Comparison of ENCODE assay signal across 9 mouse cellular contexts in genomic region chr9:21227342-21227741, GRCm38 (mm10). TPM values are rescaled to one million over a fixed set of nuclear protein-coding genes. Genes with fewer than 3 reads are reported as not detected.
DNase-seq lines count a peak whose midpoint lies in the region; ATAC-seq lines count a peak whose summit lies in the region.
"Had no signal": no experiment of that assay in that cellular context is flagged by ENCODE, and none has a peak within 500 bp of the region (broad histone marks: within the 10 kb centered on the region; RNA-seq: fewer than 3 reads in every experiment).

No protein-coding gene starts in this region.

- H3K27ac ChIP-seq in heart, embryonic 12.5 days (ENCODE audit: poor library complexity, severe bottlenecking) = no peak overlapping the region
- no peak overlapping the region for H3K27ac ChIP-seq in brown adipose tissue, adult 24 weeks (replicated peaks; ENCODE audit: low read depth, low read length)
- H3K27ac ChIP-seq in hindbrain, embryonic 16.5 days (ENCODE audit: low read depth, low read length) = no peak overlapping the region
- no peak overlapping the region for H3K27ac ChIP-seq in midbrain, embryonic 15.5 days

- H3K9ac ChIP-seq in heart, embryonic 12.5 days = peak overlapping the region; percentile 50
- H3K9ac ChIP-seq in hindbrain, embryonic 16.5 days (ENCODE audit: low read depth, low read length) = peak overlapping the region; percentile 54
- peak overlapping the region; percentile 3; the same call in 1 of the 2 replicates for H3K9ac ChIP-seq in midbrain, embryonic 15.5 days

- ATAC-seq in heart, embryonic 12.5 days (ENCODE audit: insufficient number of reproducible peaks, low FRiP score) = peak; percentile 45
- peak; percentile 58 for ATAC-seq in hindbrain, embryonic 16.5 days
- ATAC-seq in midbrain, embryonic 15.5 days (replicated peaks) = peak; percentile 78

- WGBS in heart, embryonic 12.5 days = 10% methylated on average over 16 of the region's 16 CpGs
- WGBS in hindbrain, embryonic 16.5 days = 13% methylated on average over 16 of the region's 16 CpGs
- 12% methylated on average over 16 of the region's 16 CpGs for WGBS in midbrain, embryonic 15.5 days

- peak overlapping the region; percentile 64 for H3K4me2 ChIP-seq in heart, embryonic 12.5 days
- peak overlapping the region; percentile 59 for H3K4me2 ChIP-seq in hindbrain, embryonic 16.5 days (ENCODE audit: low read length)
- peak overlapping the region; percentile 44 for H3K4me2 ChIP-seq in midbrain, embryonic 15.5 days

- H3K27me3 ChIP-seq in heart, embryonic 12.5 days (replicated peaks) = no peaks in the 10 kb centered on the region
- H3K27me3 ChIP-seq in hindbrain, embryonic 16.5 days (replicated peaks; ENCODE audit: control insufficient read depth, insufficient read depth, low read length) = no peaks in the 10 kb centered on the region
- 0 out of 2 replicates have a peak, but pooled peaks cover 5% of the 10 kb centered on the region for H3K27me3 ChIP-seq in midbrain, embryonic 15.5 days (replicated peaks)
- H3K27me3 ChIP-seq: CH12.LX had no signal

- DNase-seq in heart, postnatal 36 days = no peak
- DNase-seq in layer of hippocampus, postnatal 25 days (ENCODE audit: extremely low spot score in 1 of 2, low spot score in 1 of 2) = no peak
- DNase-seq in cerebellum, postnatal 25 days = no peak
- DNase-seq in spleen, postnatal 4 days (ENCODE audit: low spot score in 2 of 2) = no peak

- H3K36me3 ChIP-seq in heart, embryonic 12.5 days = peaks cover 38% of the 10 kb centered on the region
- H3K36me3 ChIP-seq in hindbrain, embryonic 16.5 days (ENCODE audit: control insufficient read depth, insufficient read depth, low read length) = peaks cover 17% of the 10 kb centered on the region
- H3K36me3 ChIP-seq in midbrain, embryonic 15.5 days (replicated peaks) = peaks cover 9% of the 10 kb centered on the region; the same call in 1 of the 2 replicates

- H3K9me3 ChIP-seq in heart, embryonic 12.5 days (replicated peaks) = peaks cover 5% of the 10 kb centered on the region; the same call in 1 of the 2 replicates
- H3K9me3 ChIP-seq in hindbrain, embryonic 16.5 days (ENCODE audit: control insufficient read depth, low read length) = no peaks in the 10 kb centered on the region
- no peaks in the 10 kb centered on the region for H3K9me3 ChIP-seq in midbrain, embryonic 15.5 days

- H3K4me1 ChIP-seq in heart, embryonic 12.5 days (replicated peaks) = peaks cover 9% of the 10 kb centered on the region; the same call in 1 of the 2 replicates
- H3K4me1 ChIP-seq in brown adipose tissue, adult 24 weeks (ENCODE audit: control insufficient read depth, insufficient read depth, insufficient read length, low read length) = no peaks in the 10 kb centered on the region
- no peaks in the 10 kb centered on the region; the same call in 1 of the 2 replicates for H3K4me1 ChIP-seq in hindbrain, embryonic 16.5 days (ENCODE audit: control insufficient read depth, insufficient read depth, low read depth, low read length)
- H3K4me1 ChIP-seq in midbrain, embryonic 15.5 days = peaks cover 8% of the 10 kb centered on the region

- intact Hi-C loops in heart, postnatal 36 days (cut with DNase I) = loop anchor here (5.0 kb wide), 1 partner anchor 175 kb away; no protein-coding TSS in a partner anchor

- H3K4me3 ChIP-seq in heart, embryonic 12.5 days = peak overlapping the region; percentile 32
- H3K4me3 ChIP-seq in brown adipose tissue, adult 24 weeks (ENCODE audit: insufficient read depth, low read depth, low read length) = peak overlapping the region; percentile 21; the same call in 1 of the 2 replicates
- H3K4me3 ChIP-seq in hindbrain, embryonic 16.5 days (ENCODE audit: low read length) = peak overlapping the region; percentile 26
- H3K4me3 ChIP-seq in midbrain, embryonic 15.5 days = peak overlapping the region; percentile 17

RNA-seq across cellular contexts. Expression of gene Keap1, which starts 11.8 kb away (rescaled TPM):
- 46.7 and 49.6 TPM in 2 replicates for polyA plus RNA-seq in heart, embryonic 12.5 days (2016; fragmentation: Nextera tagmentation; extraction: Ambion mirVana)
- 10 to 100 TPM; 41.9 to 43.1 TPM for total RNA-seq in heart, postnatal 36 days (2021)
- 24.6 and 25.5 TPM in 2 replicates for polyA plus RNA-seq in brown adipose tissue, adult 24 weeks (2012; ENCODE audit: insufficient read depth, insufficient read length, missing spikeins)
- 71.5 and 72.0 TPM in 2 replicates for polyA plus RNA-seq in hindbrain, embryonic 16.5 days (2015; fragmentation: Nextera tagmentation; extraction: Ambion mirVana)
- 75.4 and 78.7 TPM in 2 replicates for polyA plus RNA-seq in midbrain, embryonic 15.5 days (2015; fragmentation: Nextera tagmentation; extraction: Ambion mirVana)
- total RNA-seq in layer of hippocampus, postnatal 25 days (2021) = 10 to 100 TPM; 56.7 to 60.1 TPM

RNA-seq across cellular contexts. Expression of gene S1pr5, which starts 20.9 kb away (rescaled TPM):
- polyA plus RNA-seq in heart, embryonic 12.5 days (2016; fragmentation: Nextera tagmentation; extraction: Ambion mirVana) = 0.10 and 0.19 TPM in 2 replicates
- 1 to 10 TPM in 1 of 2 experiments, under 1 TPM in 1; 0.69 to 1.1 TPM for total RNA-seq in heart, postnatal 36 days (2021)
- 2.1 and 3.6 TPM in 2 replicates for polyA plus RNA-seq in brown adipose tissue, adult 24 weeks (2012; ENCODE audit: insufficient read depth, insufficient read length, missing spikeins)
- polyA plus RNA-seq in hindbrain, embryonic 16.5 days (2015; fragmentation: Nextera tagmentation; extraction: Ambion mirVana) = 5.5 and 5.7 TPM in 2 replicates
- 2.8 and 4.2 TPM in 2 replicates for polyA plus RNA-seq in midbrain, embryonic 15.5 days (2015; fragmentation: Nextera tagmentation; extraction: Ambion mirVana)
- 10 to 100 TPM; 13.1 to 14.5 TPM for total RNA-seq in layer of hippocampus, postnatal 25 days (2021)
- total RNA-seq: CH12.LX had no signal

RNA-seq across cellular contexts. Expression of gene Atg4d, which starts 37.8 kb away (rescaled TPM):
- 43.8 and 47.8 TPM in 2 replicates for polyA plus RNA-seq in heart, embryonic 12.5 days (2016; fragmentation: Nextera tagmentation; extraction: Ambion mirVana)
- total RNA-seq in heart, postnatal 36 days (2021) = 10 to 100 TPM; 78.0 to 99.6 TPM
- 23.5 and 23.7 TPM in 2 replicates for polyA plus RNA-seq in brown adipose tissue, adult 24 weeks (2012; ENCODE audit: insufficient read depth, insufficient read length, missing spikeins)
- polyA plus RNA-seq in hindbrain, embryonic 16.5 days (2015; fragmentation: Nextera tagmentation; extraction: Ambion mirVana) = 52.6 and 52.8 TPM in 2 replicates
- polyA plus RNA-seq in midbrain, embryonic 15.5 days (2015; fragmentation: Nextera tagmentation; extraction: Ambion mirVana) = 54.7 and 55.7 TPM in 2 replicates
- total RNA-seq in layer of hippocampus, postnatal 25 days (2021) = 10 to 100 TPM; 39.1 to 40.0 TPM

Comparison
In these comparisons a context has a peak if more than half of its experiments do, and no peak if none do; other contexts are left out.
1. H3K9ac ChIP-seq: peak in every context shown above with its lines; median percentile 54 in hindbrain, embryonic 16.5 days; 50 in heart, embryonic 12.5 days; 3 in midbrain, embryonic 15.5 days.